Mouse (Mus musculus): Measurements from ENCODE around the gene Ergic1.

Gene Ergic1

DNA sequence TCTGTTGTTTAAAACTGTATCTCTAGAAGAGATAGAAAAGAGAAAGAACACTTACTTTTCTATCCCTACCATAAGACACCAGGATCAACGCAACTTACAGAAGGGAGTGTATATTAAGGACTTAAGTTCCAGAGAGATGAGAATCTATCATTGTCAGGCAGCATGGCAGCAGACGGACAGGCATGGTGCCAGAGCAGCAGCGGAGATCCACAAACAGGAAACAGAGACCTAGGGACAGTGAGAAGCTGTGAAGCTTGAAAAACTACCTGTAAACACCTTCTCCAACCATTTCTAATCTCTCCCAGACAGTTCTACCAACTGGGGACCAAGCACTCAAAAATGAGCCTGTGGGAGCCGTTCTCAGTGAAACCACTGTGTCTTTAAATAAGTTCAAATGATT, 142.4 kb downstream of the Ergic1 start:
- DNase-seq (ENCODE audit: low spot score), result no peak

DNA sequence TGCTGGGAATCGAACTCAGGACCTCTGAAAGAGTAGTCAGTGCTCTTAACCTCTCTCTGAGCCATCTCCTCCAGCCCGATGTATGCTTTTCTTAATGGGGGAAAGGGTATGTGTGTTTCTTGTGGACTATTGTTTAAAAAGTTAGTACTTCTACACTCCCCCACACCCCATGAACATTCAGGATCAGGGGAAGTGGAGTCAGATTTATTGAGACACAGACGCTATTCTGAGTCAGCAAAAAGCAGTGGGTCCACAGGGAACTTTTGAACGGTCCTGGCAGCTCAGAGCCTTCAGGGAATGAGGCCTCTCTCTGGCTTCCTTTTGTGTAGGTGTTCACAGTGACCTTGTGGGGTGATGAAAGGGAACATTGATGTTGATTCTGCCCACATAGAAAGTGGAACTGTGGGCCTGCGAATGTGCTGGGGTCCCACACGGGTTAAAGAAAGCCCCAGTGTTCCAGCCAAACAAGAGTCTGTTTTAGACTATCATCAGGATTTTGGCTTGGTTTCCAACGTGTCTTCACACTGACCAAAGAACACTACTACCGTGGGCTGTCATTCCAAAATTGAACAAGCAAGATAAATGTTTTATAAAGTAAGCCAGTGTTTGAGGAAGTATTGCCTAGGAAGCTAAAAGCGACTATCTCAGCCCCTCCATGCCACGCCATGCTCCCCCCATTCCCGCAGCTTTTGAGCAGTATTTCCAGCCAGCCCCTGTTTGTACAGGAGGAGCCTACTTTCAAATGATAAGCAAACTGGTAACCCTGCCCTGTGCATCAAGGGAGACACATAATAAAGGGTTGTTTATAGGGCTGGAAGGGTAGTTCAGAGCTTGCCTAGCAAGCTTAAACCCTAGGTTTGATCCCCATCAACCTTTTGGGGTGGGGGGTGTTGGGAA, 144.4 kb downstream of the Ergic1 start:
- DNase-seq (ENCODE audit: low spot score), result no peak

Measured in layer of hippocampus, adult 11-12 months (tissue).